Mouse (Mus musculus) G1E (cell line): ENCODE data around the gene Olfr544.

Experiments
- CTCF ChIP-seq: IDR thresholded peaks from 2 replicates; pipeline ENCODE4 v1.5.1; 2012; ENCODE audit warnings: low read depth, low read length, inconsistent platforms, mixed read lengths
- GATA1 ChIP-seq: IDR thresholded peaks from 2 replicates; pipeline ENCODE4 v1.6.1; 2012; ENCODE audit warnings: borderline replicate concordance, low read length, inconsistent platforms, mixed read lengths
- POLR2AphosphoS5 ChIP-seq: IDR thresholded peaks from 2 replicates; pipeline ENCODE4 v1.6.1; 2012; ENCODE audit warnings: low read depth, low read length, inconsistent platforms; ENCODE audit not compliant: insufficient replicate concordance
- TAL1 ChIP-seq: conservative IDR thresholded peaks from 2 replicates; pipeline ENCODE4 v1.6.1; 2012; ENCODE audit warnings: low read depth, low read length, inconsistent platforms, mixed read lengths

GRCm38 (mm10) chr7:102512814-102513435, 24.8 kb upstream of the Olfr544 start:
- TF ChIP-seq CTCF, result peak; percentile 49; the same call in 1 of the 2 replicates
- TF ChIP-seq GATA1, result no peak
- TF ChIP-seq TAL1, result no peak
- TF ChIP-seq POLR2AphosphoS5, result no peak
